Mouse (Mus musculus) stomach, postnatal 0 days (tissue): ENCODE results near the gene Fyb.

ENCODE experiments used
- CTCF ChIP-seq: IDR thresholded peaks from 2 replicates; pipeline ENCODE4 v1.5.1; 2016; ENCODE audit warnings: antibody characterized with exemption, low read depth, mild to moderate bottlenecking, moderate library complexity
- EP300 ChIP-seq: optimal IDR thresholded peaks from 2 replicates; pipeline ENCODE3; 2016; ENCODE audit warnings: antibody characterized with exemption

DNA sequence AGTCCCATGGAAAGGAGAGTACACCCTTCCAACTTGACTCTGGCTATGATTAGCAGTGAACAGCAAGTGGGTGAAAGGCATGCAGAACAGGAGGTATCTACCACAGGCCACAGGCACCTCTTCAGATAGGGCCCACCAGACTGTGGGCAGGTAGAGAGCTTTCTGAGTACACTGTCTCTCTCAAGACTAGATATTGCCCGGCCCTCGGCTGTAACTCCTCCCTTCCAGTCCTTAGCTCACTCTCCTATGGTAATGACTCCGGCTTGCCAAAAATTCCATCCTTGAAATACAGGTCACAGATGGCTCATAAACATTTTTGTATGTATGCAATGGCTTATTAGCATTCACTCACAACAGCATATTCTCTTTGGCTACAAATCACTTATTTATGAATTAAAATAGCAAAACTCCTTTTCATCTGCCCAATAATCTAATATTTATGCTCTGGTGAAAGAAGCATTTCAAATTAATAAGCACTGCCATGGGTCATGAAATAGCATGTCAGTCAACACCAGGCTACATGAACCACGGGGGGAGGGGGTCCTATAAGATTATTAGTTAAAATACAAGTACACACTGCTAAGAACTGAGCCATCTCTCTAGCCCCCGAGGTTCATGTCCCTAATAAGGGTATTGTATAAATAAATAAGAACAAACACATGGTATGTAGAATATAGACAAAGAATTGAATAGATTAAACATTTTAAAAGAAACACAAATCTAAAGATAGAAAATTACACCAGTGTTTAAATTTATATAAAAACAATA, 93.9 kb downstream of the Fyb start:
- TF ChIP-seq CTCF (no peak), EP300 (no peak)
